Mouse (Mus musculus): ENCODE measurements at regions not wholly inside any gene's neighbourhood (a gene's known extent, or its start where the extent isn't known, plus 50 kb on each side); places are given as distances from the start of the nearest gene placed in this dataset.

GRCm38 (mm10) chr11:71976724-71977481 lies 60.4 kb downstream of the Aipl1 start:
- DNase-seq (ENCODE audit: extremely low spot score, low read depth, low spot score) = no peak

GRCm38 (mm10) chr11:71971351-71971750 lies 66.0 kb downstream of the Aipl1 start:
- no peak for DNase-seq (ENCODE audit: extremely low spot score, low read depth, low spot score)

GRCm38 (mm10) chr11:71962306-71962705 lies 75.0 kb downstream of the Aipl1 start:
- DNase-seq (ENCODE audit: extremely low spot score, low read depth, low spot score) = no peak

- DNase-seq (ENCODE audit: extremely low spot score, low read depth, low spot score) = no peak
These were observed 84.8 kb downstream of the Aipl1 start for GRCm38 (mm10) chr11:71952533-71952932.

GRCm38 (mm10) chr11:71947161-71947560 lies 90.1 kb downstream of the Aipl1 start:
- no peak for DNase-seq (ENCODE audit: extremely low spot score, low read depth, low spot score)

GRCm38 (mm10) chr11:71945098-71945413 lies 92.3 kb downstream of the Aipl1 start:
- no peak for DNase-seq (ENCODE audit: extremely low spot score, low read depth, low spot score)

GRCm38 (mm10) chr11:71944398-71945097 lies 92.8 kb downstream of the Aipl1 start:
- DNase-seq (ENCODE audit: extremely low spot score, low read depth, low spot score) = no peak

GRCm38 (mm10) chr11:71943512-71943911 lies 93.8 kb downstream of the Aipl1 start:
- DNase-seq (ENCODE audit: extremely low spot score, low read depth, low spot score) = no peak

GRCm38 (mm10) chr11:71939066-71939465 lies 98.2 kb downstream of the Aipl1 start:
- DNase-seq (ENCODE audit: extremely low spot score, low read depth, low spot score) = no peak

- no peak for DNase-seq (ENCODE audit: extremely low spot score, low read depth, low spot score)
These were observed 100.2 kb downstream of the Aipl1 start for GRCm38 (mm10) chr11:71937108-71937507.

- DNase-seq (ENCODE audit: extremely low spot score, low read depth, low spot score) = no peak
These were observed 107.4 kb downstream of the Aipl1 start for GRCm38 (mm10) chr11:71929716-71930488.

- no peak for DNase-seq (ENCODE audit: extremely low spot score, low read depth, low spot score)
These were observed 122.6 kb downstream of the Aipl1 start for GRCm38 (mm10) chr11:71914665-71915064.

- no peak for DNase-seq (ENCODE audit: extremely low spot score, low read depth, low spot score)
These were observed 124.7 kb downstream of the Aipl1 start for GRCm38 (mm10) chr11:71912626-71913025.

GRCm38 (mm10) chr11:71911284-71911683 lies 126.0 kb downstream of the Aipl1 start:
- DNase-seq (ENCODE audit: extremely low spot score, low read depth, low spot score) = no peak

- DNase-seq (ENCODE audit: extremely low spot score, low read depth, low spot score) = no peak
These were observed 128.7 kb downstream of the Aipl1 start for GRCm38 (mm10) chr11:71908616-71909015.

GRCm38 (mm10) chr11:71903020-71903410 lies 134.3 kb downstream of the Aipl1 start:
- DNase-seq (ENCODE audit: extremely low spot score, low read depth, low spot score) = no peak

GRCm38 (mm10) chr11:71902304-71903019 lies 134.8 kb downstream of the Aipl1 start:
- DNase-seq (ENCODE audit: extremely low spot score, low read depth, low spot score) = no peak

- no peak for DNase-seq (ENCODE audit: extremely low spot score, low read depth, low spot score)
These were observed 136.5 kb downstream of the Aipl1 start for GRCm38 (mm10) chr11:71900816-71901215.

- no peak for DNase-seq (ENCODE audit: extremely low spot score, low read depth, low spot score)
These were observed 139.8 kb downstream of the Aipl1 start for GRCm38 (mm10) chr11:71897551-71897950.

GRCm38 (mm10) chr11:71897141-71897540 lies 140.2 kb downstream of the Aipl1 start:
- no peak for DNase-seq (ENCODE audit: extremely low spot score, low read depth, low spot score)

- DNase-seq (ENCODE audit: extremely low spot score, low read depth, low spot score) = no peak
These were observed 141.5 kb downstream of the Wscd1 start for GRCm38 (mm10) chr11:71891181-71891580.
